In the genomic region with DNA sequence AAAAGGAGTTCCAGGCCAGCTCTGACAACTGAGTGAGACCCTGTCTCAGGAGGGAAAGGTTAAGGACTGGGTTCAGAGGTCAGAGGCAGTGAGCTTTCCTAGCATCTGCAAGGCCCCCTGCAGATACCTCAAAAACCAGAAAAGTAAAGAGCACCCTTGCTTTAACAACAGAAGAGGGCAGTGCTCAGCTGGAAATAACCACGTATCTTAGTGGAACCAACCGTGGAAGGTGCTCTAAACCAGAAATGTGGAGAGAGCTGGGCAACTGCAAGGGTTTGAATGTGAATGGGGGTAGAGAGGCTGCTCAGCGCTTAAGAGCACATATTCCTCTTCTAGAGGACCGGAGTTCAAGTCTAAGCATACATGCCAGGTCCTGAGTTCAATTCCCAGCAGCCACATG, we compare ENCODE assay signal across 18 mouse cellular contexts. TPM values are rescaled to one million over a fixed set of nuclear protein-coding genes. Genes with fewer than 3 reads are reported as not detected.
"Had no signal": no experiment of that assay in that cellular context is flagged by ENCODE, and none has a peak within 500 bp of the region (broad histone marks: within the 10 kb centered on the region; RNA-seq: fewer than 3 reads in every experiment).

No protein-coding gene starts in this region.

- H3K9ac ChIP-seq: limb, embryonic 12.5 days; liver, embryonic 14.5 days; midbrain, embryonic 12.5 days; stomach, embryonic 15.5 days had no signal

- DNase-seq: kidney, adult 18-20 months; kidney, postnatal 4 days; liver; lung, adult 2 months; lung, postnatal 10 days; right cerebral cortex, postnatal 14 days; thymus, postnatal 36 days had no signal

- H3K36me3 ChIP-seq: limb, embryonic 12.5 days; midbrain, embryonic 12.5 days; stomach, embryonic 15.5 days had no signal

- H3K4me3 ChIP-seq: limb, embryonic 12.5 days; megakaryocyte, embryonic 14.5 days; midbrain, embryonic 12.5 days; stomach, embryonic 15.5 days had no signal

- H3K9me3 ChIP-seq: limb, embryonic 12.5 days; megakaryocyte, embryonic 14.5 days; midbrain, embryonic 12.5 days; stomach, embryonic 15.5 days had no signal

- H3K27ac ChIP-seq: limb, embryonic 12.5 days; liver, embryonic 14.5 days; macrophage; midbrain, embryonic 12.5 days; stomach, embryonic 15.5 days had no signal

- H3K4me2 ChIP-seq: limb, embryonic 12.5 days; midbrain, embryonic 12.5 days; stomach, embryonic 15.5 days had no signal

- H3K27me3 ChIP-seq: stomach, embryonic 15.5 days had no signal

- ATAC-seq: midbrain, embryonic 16.5 days had no signal

RNA-seq across cellular contexts. Expression of gene Esr2, which starts 23.3 kb away (rescaled TPM):
- polyA plus RNA-seq: macrophage had no signal

RNA-seq across cellular contexts. Expression of gene Tex21, which starts 46.2 kb away (rescaled TPM):
- total RNA-seq: layer of hippocampus, postnatal 25 days; left cerebral cortex, postnatal 36 days had no signal
- polyA plus RNA-seq: limb, embryonic 12.5 days; lung, adult 2 months; macrophage; midbrain, embryonic 12.5 days; midbrain, embryonic 16.5 days; spleen, adult 2 months; stomach, embryonic 15.5 days; thymus, postnatal 0 days had no signal
